Mouse (Mus musculus): Measurements from ENCODE around the gene Gmpr2. TPM values are rescaled to one million over a fixed set of nuclear protein-coding genes. Genes with fewer than 3 reads are reported as not detected.

Gene Gmpr2
- total and polyA plus RNA-seq, 2 experiments = 9.9 to 13.1 TPM

DNA sequence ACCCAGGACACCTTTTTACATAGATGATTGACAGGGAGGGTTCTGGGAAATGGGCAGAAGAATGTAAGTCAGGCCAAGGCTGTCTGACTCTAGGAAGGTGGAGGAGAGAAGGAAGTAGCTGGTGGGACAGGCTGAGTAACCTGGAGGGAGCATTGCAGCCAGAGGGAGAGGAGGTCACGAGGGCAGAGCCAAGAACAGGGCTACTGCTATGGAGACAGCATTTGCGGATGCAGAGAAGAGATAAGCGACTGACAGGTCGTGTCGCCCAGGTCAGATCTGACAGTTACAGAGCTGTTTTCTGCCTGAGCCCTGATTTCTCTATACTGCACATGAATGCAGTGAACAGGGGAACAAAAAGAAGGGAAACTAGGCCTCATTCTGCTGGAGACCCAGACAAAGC, 35.7 kb downstream of the Gmpr2 start:
- WGBS = 91% methylated on average over 5 of the region's 5 CpGs
- Histone ChIP-seq H3K36me3 (ENCODE audit: control insufficient read depth, insufficient read depth, low read length) (peaks cover 9% of the 10 kb centered on the region; the same call in 1 of the 2 replicates), H3K9ac (ENCODE audit: low read depth, low read length) (no peak overlapping the region), H3K27me3 (ENCODE audit: control insufficient read depth, insufficient read depth, low read length) (no peaks in the 10 kb centered on the region), H3K4me3 (ENCODE audit: insufficient read depth, low read depth, low read length) (no peak overlapping the region), H3K79me2 (ENCODE audit: control insufficient read depth, insufficient read depth, low read length) (peaks cover 2% of the 10 kb centered on the region; the same call in 1 of the 2 replicates), H3K27ac (replicated peaks; ENCODE audit: insufficient read depth, low read depth, low read length) (no peak overlapping the region), H3K4me1 (ENCODE audit: control insufficient read depth, insufficient read depth, low read length) (peaks cover 9% of the 10 kb centered on the region; the same call in 1 of the 2 replicates)
- no peak for TF ChIP-seq POLR2A (IDR thresholded peaks at IDR 0.05; ENCODE audit: extremely low read depth, insufficient read depth, low read length)
- TF ChIP-seq CTCF (IDR thresholded peaks at IDR 0.05; ENCODE audit: low read depth, low read length) = no peak
- DNase-seq (ENCODE audit: extremely low read depth, low read depth, low spot score) = no peak

DNA sequence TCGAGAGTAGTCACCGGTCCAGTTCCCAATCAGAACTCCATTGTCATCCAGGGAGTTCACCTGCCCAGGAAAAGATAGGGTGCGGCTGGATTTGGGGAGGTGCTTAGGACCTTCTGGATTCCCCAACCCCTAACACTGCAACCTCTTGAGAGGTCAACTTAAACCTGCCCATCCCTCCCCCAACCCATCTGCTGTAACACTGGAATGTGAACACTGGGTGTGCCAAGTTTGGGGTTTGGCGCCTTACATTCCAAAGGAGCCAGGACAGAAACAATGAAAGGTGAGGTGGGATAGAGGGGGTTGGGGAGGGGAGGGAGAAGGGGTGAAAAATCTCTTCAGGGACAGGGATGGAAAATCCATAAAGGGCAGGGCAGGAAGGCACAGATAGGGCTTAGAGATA, 37.8 kb downstream of the Gmpr2 start:
- DNase-seq (ENCODE audit: extremely low read depth, low read depth, low spot score) = no peak
- H3K27ac ChIP-seq (replicated peaks; ENCODE audit: insufficient read depth, low read depth, low read length) = no peak overlapping the region
- no peak overlapping the region for H3K4me3 ChIP-seq (ENCODE audit: insufficient read depth, low read depth, low read length)
- H3K27me3 ChIP-seq (ENCODE audit: control insufficient read depth, insufficient read depth, low read length) = no peaks in the 10 kb centered on the region
- peaks cover 20% of the 10 kb centered on the region for H3K4me1 ChIP-seq (ENCODE audit: control insufficient read depth, insufficient read depth, low read length)
- TF ChIP-seq CTCF (IDR thresholded peaks at IDR 0.05; ENCODE audit: low read depth, low read length) (no peak), POLR2A (IDR thresholded peaks at IDR 0.05; ENCODE audit: extremely low read depth, insufficient read depth, low read length) (no peak)
- WGBS = 91% methylated on average over 4 of the region's 4 CpGs
- 0 out of 2 replicates have a peak, but pooled peaks cover 3% of the 10 kb centered on the region for H3K36me3 ChIP-seq (ENCODE audit: control insufficient read depth, insufficient read depth, low read length)
- H3K9ac ChIP-seq (ENCODE audit: low read depth, low read length) = no peak overlapping the region
- peaks cover 4% of the 10 kb centered on the region; the same call in 1 of the 2 replicates for H3K79me2 ChIP-seq (ENCODE audit: control insufficient read depth, insufficient read depth, low read length)

DNA sequence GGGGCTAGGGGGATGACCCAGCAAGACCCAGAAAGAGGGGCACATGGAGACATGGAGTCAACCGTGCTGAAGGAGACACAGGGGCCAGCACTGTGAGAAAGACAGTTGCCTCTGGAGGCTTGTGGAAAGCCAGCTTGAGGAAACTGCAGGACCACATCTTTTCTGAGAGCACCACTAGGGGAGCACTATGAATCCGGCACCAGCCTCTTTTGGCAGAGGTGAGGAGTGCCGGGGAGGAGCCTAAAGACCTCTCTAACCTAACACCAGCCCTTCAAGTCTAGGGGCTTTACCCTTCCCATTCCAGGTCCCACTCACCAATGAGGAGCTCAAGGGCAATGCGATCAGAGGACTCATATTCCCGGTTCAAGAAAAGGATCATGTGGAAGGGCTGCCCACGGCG, 40.0 kb downstream of the Gmpr2 start:
- Histone ChIP-seq H3K79me2 (ENCODE audit: control insufficient read depth, insufficient read depth, low read length) (peaks cover 4% of the 10 kb centered on the region; the same call in 1 of the 2 replicates), H3K9ac (ENCODE audit: low read depth, low read length) (no peak overlapping the region; the same call in 1 of the 2 replicates), H3K27me3 (ENCODE audit: control insufficient read depth, insufficient read depth, low read length) (no peaks in the 10 kb centered on the region), H3K4me1 (ENCODE audit: control insufficient read depth, insufficient read depth, low read length) (peaks cover 24% of the 10 kb centered on the region), H3K27ac (replicated peaks; ENCODE audit: insufficient read depth, low read depth, low read length) (no peak overlapping the region), H3K36me3 (ENCODE audit: control insufficient read depth, insufficient read depth, low read length) (0 out of 2 replicates have a peak, but pooled peaks cover 3% of the 10 kb centered on the region), H3K4me3 (ENCODE audit: insufficient read depth, low read depth, low read length) (peak overlapping the region; percentile 82)
- TF ChIP-seq POLR2A (IDR thresholded peaks at IDR 0.05; ENCODE audit: extremely low read depth, insufficient read depth, low read length) (no peak), CTCF (IDR thresholded peaks at IDR 0.05; ENCODE audit: low read depth, low read length) (peak; percentile 20)
- 74% methylated on average over 7 of the region's 7 CpGs for WGBS
- DNase-seq (ENCODE audit: extremely low read depth, low read depth, low spot score) = no peak

DNA sequence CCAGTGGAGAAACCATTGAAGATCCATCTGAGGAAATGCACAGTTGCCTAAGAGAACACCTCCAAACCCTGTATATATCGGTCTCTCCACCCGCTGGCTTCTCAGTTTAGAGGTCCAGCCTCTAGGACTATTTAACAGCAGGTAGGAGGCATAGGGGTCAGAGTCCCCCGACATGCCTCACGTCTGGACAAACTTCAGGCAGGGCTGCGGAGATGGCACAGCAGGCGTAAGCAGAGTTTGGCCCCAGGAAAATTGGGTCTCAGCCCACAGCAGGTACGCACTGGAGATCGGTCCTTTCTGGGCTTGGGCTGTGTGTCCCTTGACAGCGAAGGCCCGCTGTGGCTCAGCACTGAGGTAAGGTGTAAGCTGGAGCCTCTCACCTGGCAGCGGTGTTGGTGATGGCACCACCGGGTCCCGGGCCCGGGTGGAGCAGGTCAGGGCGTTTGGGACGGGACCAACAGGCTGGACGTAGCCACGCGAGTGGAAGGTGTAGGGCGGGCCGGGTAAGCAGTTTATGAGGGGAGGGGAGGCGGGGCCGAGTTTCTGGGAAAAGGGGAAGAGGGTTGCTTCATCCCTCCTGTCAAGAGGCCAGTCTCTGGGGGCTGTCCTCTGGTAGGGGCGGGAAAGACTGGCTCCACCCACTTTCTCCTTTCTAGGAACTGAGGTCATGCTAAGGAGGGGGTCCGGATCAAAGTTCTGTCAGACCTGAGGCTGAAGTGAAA, 41.4 kb downstream of the Gmpr2 start:
- TF ChIP-seq CTCF (IDR thresholded peaks at IDR 0.05; ENCODE audit: low read depth, low read length) = no peak
- TF ChIP-seq POLR2A (IDR thresholded peaks at IDR 0.05; ENCODE audit: extremely low read depth, insufficient read depth, low read length) = 0 out of 2 replicates have a peak, but pooled peaks have one; percentile 23
- H3K79me2 ChIP-seq (ENCODE audit: control insufficient read depth, insufficient read depth, low read length) = peaks cover 4% of the 10 kb centered on the region; the same call in 1 of the 2 replicates
- H3K36me3 ChIP-seq (ENCODE audit: control insufficient read depth, insufficient read depth, low read length) = peaks cover 4% of the 10 kb centered on the region; the same call in 1 of the 2 replicates
- peak overlapping the region; percentile 87 for H3K27ac ChIP-seq (replicated peaks; ENCODE audit: insufficient read depth, low read depth, low read length)
- peak overlapping the region; percentile 82 for H3K4me3 ChIP-seq (ENCODE audit: insufficient read depth, low read depth, low read length)
- peaks cover 24% of the 10 kb centered on the region for H3K4me1 ChIP-seq (ENCODE audit: control insufficient read depth, insufficient read depth, low read length)
- peak; percentile 74 for DNase-seq (ENCODE audit: extremely low read depth, low read depth, low spot score)
- 4% methylated on average over 25 of the region's 25 CpGs for WGBS
- no peaks in the 10 kb centered on the region for H3K27me3 ChIP-seq (ENCODE audit: control insufficient read depth, insufficient read depth, low read length)
- H3K9ac ChIP-seq (ENCODE audit: low read depth, low read length) = peak overlapping the region; percentile 80

DNA sequence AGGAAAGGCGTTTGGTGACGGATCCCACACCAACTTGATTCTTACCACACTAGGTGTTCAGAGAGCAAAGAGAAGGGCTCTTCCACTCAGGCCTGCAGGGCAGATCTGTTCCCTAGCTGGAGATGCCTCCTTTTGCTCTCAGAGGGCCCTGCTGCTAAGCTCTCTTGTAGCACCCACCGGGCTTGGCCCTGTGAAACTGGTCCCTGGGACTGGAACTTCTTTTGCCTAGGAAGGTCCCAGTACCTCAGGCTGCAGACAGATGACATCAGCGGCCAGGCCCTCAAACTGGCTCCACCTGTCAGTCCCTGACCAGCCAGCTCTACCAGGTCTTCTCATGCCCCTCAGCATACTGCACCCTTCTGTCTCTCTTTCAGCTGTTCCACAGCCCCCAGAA, 42.0 kb downstream of the Gmpr2 start, which contains the start of gene Tgm1:
TSS of gene Tgm1 (minus strand) at position 198 of the 394 bp plus-strand sequence.
- H3K4me1 ChIP-seq (ENCODE audit: control insufficient read depth, insufficient read depth, low read length) = peaks cover 24% of the 10 kb centered on the region
- TF ChIP-seq CTCF (IDR thresholded peaks at IDR 0.05; ENCODE audit: low read depth, low read length) = no peak
- no peak for TF ChIP-seq POLR2A (IDR thresholded peaks at IDR 0.05; ENCODE audit: extremely low read depth, insufficient read depth, low read length)
- WGBS = 26% methylated on average over 4 of the region's 4 CpGs
- H3K27me3 ChIP-seq (ENCODE audit: control insufficient read depth, insufficient read depth, low read length) = no peaks in the 10 kb centered on the region
- peak within 1 kb of the TSS; percentile 82 for H3K4me3 ChIP-seq (ENCODE audit: insufficient read depth, low read depth, low read length)
- H3K36me3 ChIP-seq (ENCODE audit: control insufficient read depth, insufficient read depth, low read length) = peaks cover 3% of the 10 kb centered on the region; the same call in 1 of the 2 replicates
- no peak for DNase-seq (ENCODE audit: extremely low read depth, low read depth, low spot score)
- H3K9ac ChIP-seq (ENCODE audit: low read depth, low read length) = peak within 1 kb of the TSS; percentile 80
- H3K27ac ChIP-seq (replicated peaks; ENCODE audit: insufficient read depth, low read depth, low read length) = peak within 1 kb of the TSS; percentile 87
- H3K79me2 ChIP-seq (ENCODE audit: control insufficient read depth, insufficient read depth, low read length) = peaks cover 4% of the 10 kb centered on the region; the same call in 1 of the 2 replicates

All from liver, adult 2 months (tissue).